Comparison of ENCODE assay signal across 8 mouse cellular contexts in genomic region chr10:60830000-60830399, GRCm38 (mm10). TPM values are rescaled to one million over a fixed set of nuclear protein-coding genes. Genes with fewer than 3 reads are reported as not detected.
A peak's percentile ranks its signal among the peaks of the same experiment; 100 is the strongest.
DNase-seq lines count a peak whose midpoint lies in the region; ATAC-seq lines count a peak whose summit lies in the region.

No protein-coding gene starts in this region.

- H3K9ac ChIP-seq in lung, embryonic 15.5 days = peak overlapping the region; percentile 68
- H3K9ac ChIP-seq in forebrain, embryonic 11.5 days (ENCODE audit: low read length) = peak overlapping the region; percentile 74
- peak overlapping the region; percentile 91; the same call in 1 of the 2 replicates for H3K9ac ChIP-seq in limb, embryonic 12.5 days (replicated peaks)
- H3K9ac ChIP-seq in stomach, embryonic 15.5 days = no peak overlapping the region

- H3K4me2 ChIP-seq in lung, embryonic 15.5 days = peak overlapping the region; percentile 94
- H3K4me2 ChIP-seq in forebrain, embryonic 11.5 days (ENCODE audit: low read depth, low read length, severe bottlenecking) = peak overlapping the region; percentile 96
- H3K4me2 ChIP-seq in limb, embryonic 12.5 days = peak overlapping the region; percentile 88
- H3K4me2 ChIP-seq in stomach, embryonic 15.5 days = peak overlapping the region; percentile 98

- peaks cover 56% of the 10 kb centered on the region for H3K4me1 ChIP-seq in lung, embryonic 15.5 days
- peaks cover 26% of the 10 kb centered on the region for H3K4me1 ChIP-seq in forebrain, embryonic 11.5 days (replicated peaks; ENCODE audit: control insufficient read depth, insufficient read depth, low read length)
- peaks cover 61% of the 10 kb centered on the region for H3K4me1 ChIP-seq in limb, embryonic 12.5 days (replicated peaks)
- H3K4me1 ChIP-seq in stomach, embryonic 15.5 days = peaks cover 24% of the 10 kb centered on the region

- no peaks in the 10 kb centered on the region for H3K9me3 ChIP-seq in lung, embryonic 15.5 days
- no peaks in the 10 kb centered on the region for H3K9me3 ChIP-seq in forebrain, embryonic 11.5 days (ENCODE audit: control insufficient read depth, low read length)
- peaks cover 4% of the 10 kb centered on the region; the same call in 1 of the 2 replicates for H3K9me3 ChIP-seq in limb, embryonic 12.5 days
- H3K9me3 ChIP-seq in stomach, embryonic 15.5 days = no peaks in the 10 kb centered on the region

- ATAC-seq in lung, embryonic 15.5 days (ENCODE audit: borderline replicate concordance, extremely low read depth, low FRiP score, low TSS enrichment) = no peak
- no peak for ATAC-seq in forebrain, embryonic 11.5 days (replicated peaks; ENCODE audit: low FRiP score)
- no peak for ATAC-seq in limb, embryonic 12.5 days (ENCODE audit: insufficient number of reproducible peaks, insufficient read depth, low FRiP score, low TSS enrichment, low read depth)
- ATAC-seq in stomach, embryonic 15.5 days (ENCODE audit: insufficient read depth, low FRiP score, low read depth) = no peak

- no peak overlapping the region for H3K27ac ChIP-seq in lung, embryonic 15.5 days
- H3K27ac ChIP-seq in forebrain, embryonic 11.5 days (ENCODE audit: low read depth, low read length) = no peak overlapping the region
- 0 out of 2 replicates have a peak overlapping the region, but pooled peaks have one; percentile 86 for H3K27ac ChIP-seq in limb, embryonic 12.5 days
- H3K27ac ChIP-seq in stomach, embryonic 15.5 days = no peak overlapping the region

- peaks cover 45% of the 10 kb centered on the region for H3K27me3 ChIP-seq in lung, embryonic 15.5 days
- peaks cover 38% of the 10 kb centered on the region for H3K27me3 ChIP-seq in forebrain, embryonic 11.5 days (ENCODE audit: control insufficient read depth, insufficient read depth, low read length)
- H3K27me3 ChIP-seq in limb, embryonic 12.5 days = peaks cover 29% of the 10 kb centered on the region
- H3K27me3 ChIP-seq in stomach, embryonic 15.5 days (replicated peaks) = peaks cover 44% of the 10 kb centered on the region

- DNase-seq in lung, postnatal 36 days = no peak
- DNase-seq in forebrain, embryonic 11.5 days (ENCODE audit: low spot score) = no peak
- no peak for DNase-seq in adrenal gland, adult 8-10 months
- no peak for DNase-seq in adipocyte (ENCODE audit: low spot score)
- DNase-seq in left cerebral cortex, postnatal 10 days (ENCODE audit: extremely low spot score in 1 of 2, low spot score in 2 of 2) = no peak

- WGBS in lung, embryonic 15.5 days = 0% methylated on average over 11 of the region's 11 CpGs
- 1% methylated on average over 11 of the region's 11 CpGs for WGBS in forebrain, embryonic 11.5 days
- WGBS in limb, embryonic 12.5 days = 1% methylated on average over 11 of the region's 11 CpGs
- 2% methylated on average over 11 of the region's 11 CpGs for WGBS in stomach, embryonic 15.5 days

- H3K4me3 ChIP-seq in lung, embryonic 15.5 days = peak overlapping the region; percentile 68
- H3K4me3 ChIP-seq in forebrain, embryonic 11.5 days (ENCODE audit: low read depth, low read length) = peak overlapping the region; percentile 67
- peak overlapping the region; percentile 88 for H3K4me3 ChIP-seq in limb, embryonic 12.5 days (replicated peaks)
- H3K4me3 ChIP-seq in stomach, embryonic 15.5 days (replicated peaks) = peak overlapping the region; percentile 71

- H3K36me3 ChIP-seq in lung, embryonic 15.5 days = no peaks in the 10 kb centered on the region
- H3K36me3 ChIP-seq in forebrain, embryonic 11.5 days (ENCODE audit: control insufficient read depth, insufficient read depth, low read length) = no peaks in the 10 kb centered on the region
- H3K36me3 ChIP-seq in limb, embryonic 12.5 days = no peaks in the 10 kb centered on the region
- no peaks in the 10 kb centered on the region for H3K36me3 ChIP-seq in stomach, embryonic 15.5 days

- intact Hi-C loops in left cerebral cortex, postnatal 10 days (cut with DNase I) = loop anchor here (5.0 kb wide), 1 partner anchor 53 kb away; no protein-coding TSS in a partner anchor

RNA-seq across cellular contexts. Expression of gene Unc5b, which starts 1.4 kb away (rescaled TPM):
- polyA plus RNA-seq in lung, embryonic 15.5 days (2015; fragmentation: Nextera tagmentation; extraction: Ambion mirVana) = 6.5 and 7.7 TPM in 2 replicates
- 4.0 TPM in 2 replicates for polyA plus RNA-seq in forebrain, embryonic 11.5 days (2014; fragmentation: Nextera tagmentation; extraction: Ambion mirVana)
- polyA plus RNA-seq in limb, embryonic 12.5 days (2016; fragmentation: Nextera tagmentation; extraction: Ambion mirVana) = 12.7 and 13.5 TPM in 2 replicates
- polyA plus RNA-seq in stomach, embryonic 15.5 days (2015; fragmentation: Nextera tagmentation; extraction: Ambion mirVana) = 3.8 and 4.0 TPM in 2 replicates
- total RNA-seq in adrenal gland, adult 8-10 months (2022) = 1 to 10 TPM; 3.9 to 7.9 (median 6.1) TPM
- 1 to 10 TPM; 7.6 to 8.3 TPM for total RNA-seq in left cerebral cortex, postnatal 10 days (2021)
